In genomic region chr7:96242328-96243185, GRCm38 (mm10) we compare ENCODE assay signal across 12 mouse cellular contexts.
DNase-seq lines count a peak whose midpoint lies in the region; ATAC-seq and TF ChIP-seq lines count a peak whose summit lies in the region.
"Had no signal": no experiment of that assay in that cellular context is flagged by ENCODE, and none has a peak within 500 bp of the region (broad histone marks: within the 10 kb centered on the region; RNA-seq: fewer than 3 reads in every experiment).

No protein-coding gene starts in this region.

- TF ChIP-seq EP300 in liver, postnatal 0 days (IDR thresholded peaks at IDR 0.05; ENCODE audit: low read depth) = no peak

- TF ChIP-seq POLR2A in liver, adult 2 months (IDR thresholded peaks at IDR 0.05; ENCODE audit: extremely low read depth, insufficient read depth, low read length) = no peak

- no peak for TF ChIP-seq CTCF in forebrain, postnatal 0 days (IDR thresholded peaks at IDR 0.05; ENCODE audit: low read depth)
- TF ChIP-seq CTCF in liver, adult 2 months (IDR thresholded peaks at IDR 0.05; ENCODE audit: low read depth, low read length) = no peak
- no peak for TF ChIP-seq CTCF in liver, postnatal 0 days (IDR thresholded peaks at IDR 0.05; ENCODE audit: low read depth)

- no peak overlapping the region for H3K4me2 ChIP-seq in forebrain, embryonic 13.5 days
- H3K4me2 ChIP-seq in forebrain, postnatal 0 days (ENCODE audit: low read depth) = no peak overlapping the region
- H3K4me2 ChIP-seq in liver, postnatal 0 days (ENCODE audit: low read depth, low read length) = no peak overlapping the region
- no peak overlapping the region for H3K4me2 ChIP-seq in liver, embryonic 12.5 days
- H3K4me2 ChIP-seq: liver, embryonic 13.5 days had no signal

- no peaks in the 10 kb centered on the region for H3K27me3 ChIP-seq in forebrain, embryonic 13.5 days
- no peaks in the 10 kb centered on the region for H3K27me3 ChIP-seq in forebrain, postnatal 0 days (ENCODE audit: insufficient read depth, low read length)
- H3K27me3 ChIP-seq in liver, adult 2 months (ENCODE audit: control insufficient read depth, insufficient read depth, low read length) = peaks cover 11% of the 10 kb centered on the region; the same call in 1 of the 2 replicates
- H3K27me3 ChIP-seq in liver, postnatal 0 days (ENCODE audit: insufficient read depth, low read length) = no peaks in the 10 kb centered on the region
- H3K27me3 ChIP-seq in liver, embryonic 12.5 days (replicated peaks) = no peaks in the 10 kb centered on the region
- H3K27me3 ChIP-seq: liver, embryonic 13.5 days had no signal

- WGBS in forebrain, embryonic 13.5 days = 73% methylated on average over 4 of the region's 4 CpGs
- 53% methylated on average over 4 of the region's 4 CpGs for WGBS in forebrain, postnatal 0 days
- WGBS in liver, adult 2 months = 28% methylated on average over 4 of the region's 4 CpGs
- 59% methylated on average over 4 of the region's 4 CpGs for WGBS in liver, postnatal 0 days (ENCODE audit: insufficient replicate concordance)
- WGBS in liver, embryonic 12.5 days (ENCODE audit: insufficient replicate concordance) = 53% methylated on average over 4 of the region's 4 CpGs

- ATAC-seq in forebrain, embryonic 13.5 days = 0 out of 2 replicates have a peak, but pooled peaks have one; percentile 28
- no peak for ATAC-seq in forebrain, postnatal 0 days
- ATAC-seq in liver, postnatal 0 days = no peak
- no peak for ATAC-seq in liver, embryonic 12.5 days

- H3K4me3 ChIP-seq in forebrain, embryonic 13.5 days = no peak overlapping the region
- H3K4me3 ChIP-seq in forebrain, postnatal 0 days (ENCODE audit: low read depth, low read length) = no peak overlapping the region
- no peak overlapping the region for H3K4me3 ChIP-seq in liver, adult 2 months (ENCODE audit: insufficient read depth, low read depth, low read length)
- no peak overlapping the region for H3K4me3 ChIP-seq in liver, postnatal 0 days (ENCODE audit: low read depth, low read length)
- no peak overlapping the region for H3K4me3 ChIP-seq in liver, embryonic 12.5 days
- H3K4me3 ChIP-seq: liver, embryonic 13.5 days had no signal

- H3K9me3 ChIP-seq in forebrain, embryonic 13.5 days (replicated peaks) = no peaks in the 10 kb centered on the region
- no peaks in the 10 kb centered on the region for H3K9me3 ChIP-seq in forebrain, postnatal 0 days (ENCODE audit: low read length)
- no peaks in the 10 kb centered on the region for H3K9me3 ChIP-seq in liver, postnatal 0 days (ENCODE audit: low read length)
- no peaks in the 10 kb centered on the region for H3K9me3 ChIP-seq in liver, embryonic 12.5 days (replicated peaks)
- H3K9me3 ChIP-seq: liver, embryonic 13.5 days had no signal

- H3K4me1 ChIP-seq in forebrain, embryonic 13.5 days = peaks cover 16% of the 10 kb centered on the region
- H3K4me1 ChIP-seq in forebrain, postnatal 0 days (ENCODE audit: insufficient read depth) = no peaks in the 10 kb centered on the region; the same call in 1 of the 2 replicates
- H3K4me1 ChIP-seq in liver, adult 2 months (ENCODE audit: control insufficient read depth, insufficient read depth, low read length) = peaks cover 3% of the 10 kb centered on the region; the same call in 1 of the 2 replicates
- no peaks in the 10 kb centered on the region for H3K4me1 ChIP-seq in liver, postnatal 0 days (ENCODE audit: insufficient read depth)
- H3K4me1 ChIP-seq in liver, embryonic 12.5 days = no peaks in the 10 kb centered on the region
- H3K4me1 ChIP-seq: liver, embryonic 13.5 days had no signal

- no peaks in the 10 kb centered on the region; the same call in 1 of the 2 replicates for H3K36me3 ChIP-seq in forebrain, embryonic 13.5 days (ENCODE audit: poor library complexity, severe bottlenecking)
- no peaks in the 10 kb centered on the region; the same call in 1 of the 2 replicates for H3K36me3 ChIP-seq in forebrain, postnatal 0 days (ENCODE audit: insufficient read depth)
- H3K36me3 ChIP-seq in liver, adult 2 months (ENCODE audit: control insufficient read depth, insufficient read depth, low read length) = no peaks in the 10 kb centered on the region
- no peaks in the 10 kb centered on the region for H3K36me3 ChIP-seq in liver, postnatal 0 days (replicated peaks; ENCODE audit: insufficient read depth, low read length)
- no peaks in the 10 kb centered on the region for H3K36me3 ChIP-seq in liver, embryonic 12.5 days
- H3K36me3 ChIP-seq: liver, embryonic 13.5 days had no signal

- peak overlapping the region; percentile 31; the same call in 1 of the 2 replicates for H3K27ac ChIP-seq in forebrain, embryonic 13.5 days
- H3K27ac ChIP-seq in forebrain, postnatal 0 days (ENCODE audit: low read depth, low read length) = no peak overlapping the region
- no peak overlapping the region for H3K27ac ChIP-seq in liver, adult 2 months (replicated peaks; ENCODE audit: insufficient read depth, low read depth, low read length)
- H3K27ac ChIP-seq in liver, postnatal 0 days (ENCODE audit: low read depth) = no peak overlapping the region
- H3K27ac ChIP-seq in liver, embryonic 12.5 days = no peak overlapping the region
- H3K27ac ChIP-seq: liver, embryonic 13.5 days had no signal

- DNase-seq in forebrain, postnatal 0 days = no peak
- peak; percentile 31 for DNase-seq in liver, adult 2 months (ENCODE audit: extremely low read depth, low read depth, low spot score)
- no peak for DNase-seq in liver, postnatal 0 days
- peak; percentile 48 for DNase-seq in brain, adult 2 months (ENCODE audit: low read depth, low spot score)
- peak; percentile 6 for DNase-seq in lung, postnatal 14 days
- DNase-seq in adrenal gland, adult (ENCODE audit: inconsistent age in 2 of 2, low spot score in 1 of 2) = no peak
- DNase-seq: B cell, adult 2 months; gastrocnemius, postnatal 14 days; layer of hippocampus, adult 9-11 months; liver, embryonic 13.5 days had no signal

- H3K9ac ChIP-seq in forebrain, embryonic 13.5 days = no peak overlapping the region
- no peak overlapping the region for H3K9ac ChIP-seq in forebrain, postnatal 0 days
- H3K9ac ChIP-seq in liver, adult 2 months (ENCODE audit: low read depth, low read length) = no peak overlapping the region
- H3K9ac ChIP-seq in liver, postnatal 0 days (replicated peaks) = no peak overlapping the region
- no peak overlapping the region for H3K9ac ChIP-seq in liver, embryonic 12.5 days
- H3K9ac ChIP-seq: liver, embryonic 13.5 days had no signal

- H3K79me2 ChIP-seq in liver, adult 2 months (ENCODE audit: control insufficient read depth, insufficient read depth, low read length) = no peaks in the 10 kb centered on the region

Comparison
In these comparisons a context has a peak if more than half of its experiments do, and no peak if none do; other contexts are left out.
1. DNase-seq: peak in liver, adult 2 months (single experiment), brain, adult 2 months (single experiment) and lung, postnatal 14 days (single experiment); none in forebrain, postnatal 0 days (single experiment), liver, postnatal 0 days (single experiment) and adrenal gland, adult (0 of 2).